Mouse (Mus musculus) cortical plate, adult 2 months (tissue): Measurements from ENCODE around the gene Crlf3.

ENCODE experiments used
- CTCF ChIP-seq: fragments of 200-500 bp; IDR thresholded peaks from 2 replicates; pipeline ENCODE4 v1.5.1; 2011; ENCODE audit warnings: mild to moderate bottlenecking, control low read depth, low read length; ENCODE audit not compliant: insufficient read depth; ENCODE audit errors: extremely low read depth
- POLR2A ChIP-seq: fragments of 200-500 bp; IDR thresholded peaks from 2 replicates; pipeline ENCODE4 v1.6.1; 2011; ENCODE audit warnings: mild to moderate bottlenecking, low read length, control low read depth; ENCODE audit not compliant: insufficient read depth; ENCODE audit errors: extremely low read depth

GRCm38 (mm10) chr11:80067558-80067957 lies 13.2 kb downstream of the Crlf3 start:
- no peak for TF ChIP-seq CTCF
- TF ChIP-seq POLR2A, result no peak
